Mouse (Mus musculus) common myeloid progenitor, adult 5-6 weeks (primary cell): ENCODE results near the gene Pkp2. TPM values are rescaled to one million over a fixed set of nuclear protein-coding genes. Genes with fewer than 3 reads are reported as not detected.

Experiments used
- ATAC-seq: replicated peaks from 2 replicates; pipeline ENCODE4 v1.8.0; 2016; ENCODE audit warnings: low read depth, mild to moderate bottlenecking, moderate TSS enrichment, inconsistent platforms; ENCODE audit not compliant: poor library complexity, severe bottlenecking
- total RNA-seq: library from RNA; stranded (forward); fragments of 200-1000, 187-1606 nt; gene quantifications from 2 replicates; pipeline ENCODE4 v1.2.3, GENCODE M21; 2017

Gene Pkp2
- total RNA-seq, 1 experiment from 2014 or later = 1.2 TPM

- ATAC-seq = no peak
Measured at GRCm38 (mm10) chr16:16256672-16257071, 43.6 kb downstream of the Pkp2 start.

- ATAC-seq = no peak
Measured at GRCm38 (mm10) chr16:16260882-16261281, 47.8 kb downstream of the Pkp2 start.

- no peak for ATAC-seq
Measured at GRCm38 (mm10) chr16:16261481-16261880, 48.4 kb downstream of the Pkp2 start.

- no peak for ATAC-seq
Measured at GRCm38 (mm10) chr16:16262436-16262835, 49.3 kb downstream of the Pkp2 start.

- ATAC-seq = no peak
Measured at GRCm38 (mm10) chr16:16272978-16273377, 59.9 kb downstream of the Pkp2 start.

- ATAC-seq = no peak
Measured at GRCm38 (mm10) chr16:16273752-16274151, 60.6 kb downstream of the Pkp2 start.

- peak; percentile 96 for ATAC-seq
Measured at GRCm38 (mm10) chr16:16302369-16303137, 89.4 kb downstream of the Pkp2 start, which contains the start of gene Yars2. Gene Yars2, plus strand, starts transcription at chr16:16302965.

- peak; percentile 31 for ATAC-seq
Measured at GRCm38 (mm10) chr16:16303138-16303827, 90.2 kb downstream of the Pkp2 start.

GRCm38 (mm10) chr16:16303888-16304287 is 90.8 kb downstream of the Pkp2 start:
- no peak for ATAC-seq

GRCm38 (mm10) chr16:16311319-16311718 is 98.2 kb downstream of the Pkp2 start:
- no peak for ATAC-seq

Other genes starting within 250 kb of the Pkp2 start
- gene Yars2, start 89.6 kb downstream of the Pkp2 start, total RNA-seq = 27.2 and 32.2 TPM in 2 replicates
- gene Dnm1l, start 145.6 kb downstream of the Pkp2 start, total RNA-seq = 103 and 104 TPM in 2 replicates